Mouse (Mus musculus) hematopoietic stem cell, adult 5-6 weeks (primary cell): ENCODE measurements around the gene Cd47. TPM values are rescaled to one million over a fixed set of nuclear protein-coding genes. Genes with fewer than 3 reads are reported as not detected.

ENCODE experiments used
- ATAC-seq, 2 experiments: fragments of 125-278 bp in 1 of 2; replicated peaks in 1 of 2; 2 replicates each; pipeline ENCODE4 v1.8.0; 2016 to 2017; ENCODE audit warnings: inconsistent platforms in 2 of 2, mild to moderate bottlenecking in 2 of 2, moderate number of reproducible peaks in 2 of 2, low read depth in 1 of 2, moderate TSS enrichment in 1 of 2; ENCODE audit not compliant: low FRiP score in 2 of 2, poor library complexity in 2 of 2, severe bottlenecking in 2 of 2, insufficient read depth in 1 of 2, low TSS enrichment in 1 of 2
- total RNA-seq: library from RNA; stranded (forward); fragments of 172-1452, 232-1000 nt; gene quantifications from 2 replicates; pipeline ENCODE4 v1.2.3, GENCODE M21; 2017

Cd47 gene
- 146 and 222 TPM in 2 replicates for total RNA-seq

DNA sequence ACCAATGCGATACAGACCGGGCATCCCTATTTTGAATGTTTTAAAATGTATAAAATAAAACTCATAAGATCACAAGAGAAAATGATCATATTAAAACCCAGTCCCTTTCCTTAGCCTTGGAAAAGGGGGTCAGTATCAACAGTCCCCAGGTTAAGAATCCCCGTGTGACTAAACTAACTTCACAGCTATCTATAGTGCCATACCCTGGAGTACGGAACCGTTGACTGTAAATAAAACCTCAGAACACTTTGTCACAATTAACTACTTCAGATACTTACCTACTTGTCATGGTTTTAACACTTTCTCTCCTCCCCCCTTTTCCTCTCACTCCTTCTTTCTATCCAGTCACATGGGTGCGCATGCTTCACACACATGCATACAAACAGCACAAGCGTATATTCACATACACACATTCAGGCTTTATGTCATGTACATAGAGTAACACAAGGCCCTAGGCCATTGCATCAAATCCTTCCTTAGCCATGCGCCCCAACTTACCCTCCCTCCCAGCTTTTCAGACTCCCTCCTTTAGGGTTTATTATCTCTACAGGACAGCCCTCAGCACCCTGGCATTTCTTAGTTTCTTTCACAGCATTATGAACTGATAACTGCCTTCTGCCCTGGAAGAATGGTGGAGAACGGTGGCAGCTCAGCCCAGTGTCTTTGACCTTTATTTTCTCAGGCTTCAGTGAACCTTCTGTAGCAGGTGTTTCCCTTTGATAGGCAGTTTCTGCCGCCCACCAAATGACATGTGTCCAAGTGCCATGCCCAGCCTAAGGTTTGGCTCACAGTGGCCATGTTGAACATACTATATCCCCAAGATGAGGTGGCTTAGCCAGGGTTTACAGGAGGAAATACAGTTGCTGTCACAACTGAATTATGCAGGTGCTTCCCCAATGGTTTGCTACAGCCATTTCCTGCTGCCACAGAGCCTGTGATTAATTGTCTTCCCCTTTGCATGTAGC is at the start of gene Cd47:
TSS of gene Cd47 (plus strand) at position 937 of the 965 bp plus-strand sequence.
- peak; percentile 89 to 90 for ATAC-seq

DNA sequence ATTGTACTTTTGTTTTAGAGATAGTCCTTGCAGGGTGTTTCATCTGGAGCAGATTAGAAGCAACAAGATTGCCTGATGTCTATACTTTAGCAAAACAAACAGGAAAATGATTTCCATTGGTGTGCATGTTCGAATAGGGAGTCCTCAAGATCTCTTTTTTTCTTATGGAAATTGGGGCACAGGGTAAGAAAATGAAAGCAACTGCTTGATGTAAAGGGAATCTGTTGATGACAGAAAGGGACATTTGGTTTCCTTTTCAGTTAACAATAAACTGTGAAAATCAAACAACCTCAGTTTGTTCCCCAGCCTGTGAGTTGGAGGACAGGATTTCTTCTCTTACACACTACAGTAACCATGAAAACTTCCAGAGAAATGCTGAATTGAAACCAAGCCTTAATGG is 47.4 kb upstream of the Cd47 start:
- ATAC-seq = no peak

DNA sequence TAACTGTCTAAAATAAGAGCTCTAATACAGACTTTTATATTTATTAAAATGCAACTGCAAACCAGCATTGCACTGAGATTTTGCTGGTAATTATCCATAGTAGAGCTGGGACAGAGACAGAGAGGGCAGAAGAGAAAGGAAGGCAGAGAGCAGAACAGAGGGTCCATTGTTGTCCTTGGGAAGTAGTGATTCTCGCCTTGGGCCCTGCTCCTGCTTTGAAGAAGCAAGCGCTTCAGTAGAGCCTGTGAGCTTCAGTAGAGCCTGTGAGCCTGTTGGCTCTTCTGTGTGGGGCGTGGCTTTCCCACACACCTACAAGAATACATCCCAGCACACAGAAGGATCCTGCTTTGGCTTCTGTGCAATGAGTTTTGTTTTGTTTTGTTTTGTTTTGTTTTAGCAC is 47.0 kb upstream of the Cd47 start:
- no peak for ATAC-seq

DNA sequence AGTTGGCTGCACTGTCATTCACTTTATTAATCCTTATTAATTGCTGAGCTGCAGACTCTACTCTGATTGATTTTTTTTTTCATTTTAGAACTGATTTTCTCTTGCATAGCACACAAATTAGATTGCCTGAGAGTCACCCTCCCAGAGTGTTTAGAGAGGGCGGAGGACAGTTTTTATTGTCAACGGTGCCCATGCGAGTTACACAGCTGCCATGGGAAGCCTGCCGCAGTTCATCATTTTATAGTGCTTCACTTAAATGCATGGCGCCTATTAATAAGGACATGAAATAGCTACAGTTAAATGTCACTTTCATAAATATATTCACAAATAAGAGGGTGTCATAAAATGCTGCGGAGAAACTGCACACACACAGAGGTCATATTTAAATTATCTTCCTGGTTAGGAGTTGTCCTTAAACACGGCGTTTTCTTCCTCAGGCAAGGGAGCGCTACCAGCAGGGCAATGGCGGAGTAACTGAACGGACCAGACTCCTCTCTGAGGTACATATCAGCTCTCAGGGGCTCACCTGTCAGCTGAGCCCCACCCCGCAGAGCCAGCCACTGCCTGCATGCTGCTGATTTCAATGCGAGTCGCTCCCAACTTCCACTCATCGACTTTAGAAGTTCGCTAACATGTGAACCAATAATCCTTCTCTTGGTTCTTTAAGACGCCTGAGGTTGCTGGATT is 39.7 kb upstream of the Cd47 start:
- no peak for ATAC-seq

DNA sequence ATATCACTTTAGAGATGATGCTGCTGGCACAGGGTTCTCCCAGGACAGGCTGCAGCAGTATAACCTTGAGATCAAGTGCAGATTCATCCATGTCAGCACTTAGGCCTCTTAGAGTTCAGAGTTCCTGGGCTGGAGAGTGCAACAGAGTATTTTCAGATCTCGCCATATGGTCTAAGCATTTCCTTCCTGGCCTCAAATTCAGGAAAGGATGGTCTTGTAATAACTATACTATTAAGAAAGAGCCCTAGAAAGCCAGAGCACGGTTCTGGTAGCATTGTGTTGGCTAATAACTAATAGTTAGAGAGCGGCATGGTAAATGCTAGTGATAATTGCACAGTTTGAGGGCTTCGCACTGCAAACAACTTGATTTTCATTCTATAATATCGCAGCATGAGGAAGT is 38.4 kb upstream of the Cd47 start:
- ATAC-seq = peak in 1 of 2 experiments; percentile 53; a peak in 1 of 4 replicates

DNA sequence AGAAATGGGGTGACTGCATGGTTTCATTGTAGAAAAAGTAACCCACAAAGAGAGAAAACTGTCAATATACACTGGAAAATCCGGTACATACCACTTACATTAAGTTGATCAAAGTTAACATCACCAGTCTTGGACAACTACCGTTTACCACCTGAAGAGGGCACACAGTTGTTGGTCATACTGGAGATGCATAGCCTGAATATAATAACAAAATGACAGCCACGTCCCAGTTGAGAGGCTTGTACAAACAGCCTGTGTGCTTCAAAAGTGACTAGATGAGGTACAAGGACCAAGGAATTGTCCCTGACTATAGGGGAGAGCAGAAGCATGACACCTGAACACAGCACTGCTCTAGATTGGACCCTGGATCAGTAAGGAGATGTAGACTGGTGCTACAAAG is 34.0 kb upstream of the Cd47 start:
- ATAC-seq = peak; percentile 78 to 80

DNA sequence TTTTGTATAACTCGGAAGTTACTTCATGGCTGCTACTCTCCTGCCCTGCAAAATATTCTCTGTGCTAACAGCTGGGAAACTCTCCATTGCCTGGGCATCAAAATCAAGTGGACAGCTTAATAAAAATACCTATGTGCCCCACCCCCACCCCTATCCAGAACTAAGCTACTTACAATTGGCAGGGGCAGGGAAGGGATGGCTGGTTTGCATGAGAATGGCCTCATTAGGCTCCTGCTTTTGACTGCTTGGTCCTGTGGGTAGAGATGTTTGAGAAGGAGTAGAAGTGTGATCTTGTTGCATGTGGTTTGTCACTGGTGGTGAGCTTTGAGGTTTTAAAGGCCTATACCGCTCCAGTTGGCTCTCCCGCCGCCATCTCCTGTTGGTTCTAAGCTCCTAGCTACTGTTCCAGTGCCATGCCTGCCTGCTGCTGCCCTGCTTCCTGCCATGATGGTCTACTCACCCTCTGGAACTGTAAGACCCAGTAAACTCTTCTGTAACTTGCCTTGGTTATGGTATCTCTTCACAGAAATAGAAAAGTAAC is 31.8 kb upstream of the Cd47 start:
- no peak for ATAC-seq

DNA sequence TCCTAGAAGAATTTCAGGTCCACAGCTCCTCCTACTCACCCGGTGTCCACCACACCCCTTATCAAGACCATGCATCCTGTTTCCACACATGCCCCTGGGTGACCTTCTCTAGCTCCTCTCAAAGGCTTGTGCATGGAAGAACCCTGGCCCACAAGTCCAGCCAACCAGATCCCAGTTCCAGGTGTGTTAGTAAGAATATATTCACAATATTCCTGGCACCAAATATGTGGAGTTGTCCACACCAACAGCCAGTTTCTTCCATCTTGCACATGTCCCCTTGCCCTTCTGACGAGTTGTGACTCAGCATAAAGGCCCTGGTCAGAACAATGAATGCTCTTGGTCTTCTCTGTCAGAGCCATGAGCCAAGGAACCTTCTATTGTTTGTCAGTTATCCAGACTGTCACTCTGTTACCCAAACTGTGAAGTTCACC is 30.5 kb upstream of the Cd47 start:
- peak in 1 of 2 experiments; percentile 59; a peak in 1 of 4 replicates for ATAC-seq

DNA sequence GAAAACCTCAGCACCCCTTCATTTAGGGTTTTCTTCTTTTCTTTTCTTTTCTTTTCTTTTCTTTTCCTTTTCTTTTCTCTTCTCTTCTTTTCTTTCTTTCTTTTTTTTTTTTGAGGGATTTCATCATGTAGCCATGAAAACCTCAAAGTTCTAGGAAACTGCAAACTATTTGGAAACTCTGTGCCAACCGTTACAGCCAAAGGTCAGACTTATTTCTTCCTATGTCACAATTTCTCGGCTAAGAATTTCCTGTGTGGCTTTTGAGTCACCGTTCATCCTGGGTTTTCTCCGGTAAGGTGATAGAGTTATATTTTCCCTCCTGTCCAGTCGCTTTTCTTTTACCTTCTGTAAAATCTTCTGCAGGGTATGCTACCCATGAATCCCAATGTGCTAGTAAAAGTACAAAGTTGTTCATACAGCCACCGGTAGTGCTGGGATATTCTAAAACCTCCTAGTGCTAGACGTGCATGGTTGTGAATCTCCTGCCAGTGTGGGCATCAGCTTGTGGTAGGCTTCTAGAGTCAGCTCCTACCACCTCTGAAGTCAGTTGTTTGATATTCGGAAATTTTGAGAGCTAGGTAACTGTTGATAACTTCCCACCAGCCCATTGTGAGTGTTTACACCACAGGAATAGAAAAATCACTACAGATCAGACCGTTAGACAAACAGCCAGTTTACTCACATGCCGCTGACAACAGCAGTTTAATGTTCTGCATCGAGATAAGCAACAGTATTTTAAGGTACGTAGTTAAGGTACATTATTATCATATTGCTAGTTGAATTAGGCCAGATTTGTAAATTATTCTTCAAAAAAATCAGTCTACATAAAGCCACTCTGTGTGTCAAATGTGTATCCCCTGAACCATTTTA is 29.8 kb upstream of the Cd47 start:
- ATAC-seq = peak in 1 of 2 experiments; percentile 9; a peak in 1 of 4 replicates

DNA sequence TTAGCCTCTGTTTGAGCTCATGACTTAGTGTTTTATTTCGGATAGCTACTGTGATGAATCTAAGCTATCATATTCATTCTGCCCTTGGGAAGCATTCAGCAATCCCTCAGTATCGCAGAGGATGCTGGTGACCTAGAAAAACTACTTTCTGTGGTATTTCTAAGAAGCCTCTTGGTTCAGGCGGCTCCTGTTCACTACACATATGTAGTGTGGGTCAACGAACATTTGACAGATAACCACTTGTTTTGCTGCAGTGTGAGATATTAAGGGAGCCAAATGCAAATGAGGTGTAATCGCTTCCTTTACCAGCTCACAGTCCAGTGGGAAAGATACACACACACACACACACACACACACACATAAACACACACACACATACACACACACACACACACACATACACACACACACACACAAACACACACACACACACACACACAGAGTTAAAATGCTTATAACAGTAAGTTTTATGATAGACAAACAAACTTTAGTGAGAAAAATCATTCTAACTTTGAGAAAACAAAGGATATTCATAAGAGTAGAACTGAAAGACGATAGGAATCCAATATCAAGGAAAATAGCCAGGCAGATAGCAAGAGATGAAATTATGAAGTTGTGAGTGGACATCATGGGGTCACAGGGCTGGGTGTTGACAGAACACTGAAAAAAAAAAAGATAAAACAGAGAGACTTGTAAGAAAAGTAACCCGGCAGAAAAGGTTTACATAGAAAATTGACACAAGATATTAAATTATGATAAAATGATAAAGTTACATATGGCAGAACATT is 28.5 kb upstream of the Cd47 start:
- ATAC-seq = no peak

DNA sequence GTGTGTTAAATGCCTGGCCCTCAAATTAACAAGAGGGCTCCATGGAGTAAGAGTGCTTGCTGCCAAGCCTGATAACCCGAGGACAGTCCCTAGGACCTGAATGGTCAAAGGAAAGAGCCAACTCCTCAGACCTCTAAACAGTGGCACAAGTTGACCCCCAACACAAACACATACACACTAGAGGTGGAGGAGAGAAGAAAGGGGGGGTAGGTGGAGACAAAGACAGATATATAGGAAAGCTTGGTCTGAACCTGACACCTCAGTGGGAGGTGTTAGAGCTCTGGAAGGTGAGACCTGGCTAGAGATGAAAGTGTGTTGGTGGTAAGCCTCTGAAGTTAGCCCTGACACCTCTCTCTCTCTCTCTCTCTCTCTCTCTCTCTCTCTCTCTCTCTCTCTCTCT is 27.8 kb upstream of the Cd47 start:
- ATAC-seq = no peak

DNA sequence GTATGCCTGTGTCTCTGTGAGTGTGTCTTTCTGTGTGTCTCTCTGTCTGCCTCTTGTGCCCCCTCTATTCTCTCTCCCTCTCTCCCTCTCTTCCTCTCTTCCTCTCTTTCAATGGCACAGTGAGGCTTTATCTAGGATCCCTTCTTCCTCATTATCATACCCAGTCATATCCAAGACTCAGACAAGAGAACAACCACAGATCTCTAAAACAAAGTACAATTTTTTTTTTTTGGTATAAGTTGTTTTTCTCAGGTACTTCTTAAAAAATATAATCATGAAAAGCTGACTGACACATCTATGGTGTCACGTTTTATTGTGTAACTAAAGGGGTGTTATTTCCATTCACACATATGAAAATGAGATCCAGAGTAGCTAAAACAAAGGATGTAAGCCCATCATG is 27.3 kb upstream of the Cd47 start:
- ATAC-seq = no peak

DNA sequence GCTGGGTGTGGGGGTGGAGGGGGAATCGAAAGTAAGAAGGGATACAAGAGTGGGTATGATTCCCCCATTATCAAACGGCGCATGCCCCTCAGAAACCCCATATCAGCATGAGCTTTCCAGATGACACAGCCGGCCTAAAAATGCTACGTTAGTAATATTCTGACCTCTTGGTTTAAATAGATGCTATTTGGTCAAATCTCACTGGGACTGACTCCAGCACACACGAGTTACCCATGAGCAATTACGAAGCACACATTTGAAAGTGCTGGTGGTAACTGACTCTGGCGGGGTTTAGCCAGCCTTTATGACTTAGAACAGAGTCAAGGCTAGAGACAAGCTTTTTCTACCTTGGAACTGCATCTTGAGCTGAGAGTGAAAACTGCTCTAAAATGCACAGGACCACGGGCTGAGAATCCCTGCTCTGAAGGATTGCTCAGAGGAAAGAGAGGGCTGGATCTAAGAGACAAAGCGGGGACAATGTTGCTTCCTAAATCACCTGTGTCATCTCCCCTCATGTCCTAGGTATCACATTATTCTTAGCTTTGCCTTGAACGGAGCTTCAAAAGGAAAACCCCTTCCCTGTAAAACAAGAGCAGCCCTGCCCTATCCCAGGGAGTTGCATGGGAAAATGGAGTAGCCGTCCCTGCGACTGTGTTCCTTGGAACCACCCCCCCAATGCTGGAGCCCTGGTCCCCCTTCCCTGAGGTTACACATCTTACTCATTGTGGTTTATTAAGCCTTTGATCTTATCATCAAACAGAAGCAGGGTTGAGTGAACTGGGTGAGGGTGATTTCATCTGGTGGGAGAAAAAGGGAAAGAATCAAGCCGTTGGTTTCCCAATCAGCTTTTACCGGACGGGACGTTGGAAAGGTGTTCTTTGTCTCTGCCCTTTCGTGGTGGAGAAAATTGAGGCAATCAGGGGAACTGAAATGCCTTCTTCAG is 26.0 kb upstream of the Cd47 start:
- ATAC-seq = peak; percentile 42 to 47; a peak in 3 of 4 replicates

DNA sequence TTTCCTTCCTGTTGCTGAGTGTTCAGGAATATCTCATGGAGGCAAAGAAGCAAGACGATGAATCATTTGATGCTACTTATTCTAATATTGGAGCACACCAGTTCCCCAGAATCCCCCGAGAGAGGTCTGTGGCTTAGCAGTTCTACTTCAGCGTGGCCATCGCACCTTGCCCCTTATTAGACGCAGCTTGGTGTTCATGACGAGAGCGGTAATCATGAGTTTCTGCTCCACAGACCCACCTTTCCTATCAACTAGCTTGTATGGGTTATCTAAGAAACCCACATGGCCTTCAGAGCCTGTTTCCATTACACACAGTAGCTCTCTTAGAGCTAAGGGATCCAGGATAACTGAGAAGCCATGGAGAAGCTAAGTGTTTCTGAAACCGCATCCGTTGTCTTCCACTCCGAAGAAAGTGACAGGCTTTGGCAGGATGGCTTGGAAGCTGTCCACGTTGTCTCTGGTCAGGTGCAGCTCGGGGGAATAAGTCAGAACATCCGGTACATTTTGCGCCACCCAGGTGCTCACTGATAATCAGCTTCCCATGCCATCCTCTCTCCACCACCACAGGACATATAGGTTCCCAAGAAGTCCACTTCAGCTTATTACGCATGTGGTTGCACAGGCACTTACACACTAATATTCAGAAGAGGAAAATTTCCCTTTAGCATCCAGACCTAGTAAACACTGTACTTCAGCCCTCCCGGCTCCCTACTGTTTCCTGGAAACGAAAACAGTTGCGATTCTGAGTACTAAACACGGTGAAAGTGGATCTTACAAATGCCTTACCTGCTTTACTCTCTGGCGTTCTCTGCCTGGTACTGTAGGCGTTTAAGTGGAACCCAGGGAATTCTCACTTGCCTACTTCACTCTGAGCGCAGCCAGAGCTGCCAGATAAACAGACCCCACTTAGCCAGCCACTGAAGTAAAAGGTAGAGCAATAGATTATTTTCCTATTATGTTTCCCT is 25.0 kb upstream of the Cd47 start:
- ATAC-seq = peak in 1 of 2 experiments; percentile 19; a peak in 1 of 4 replicates

DNA sequence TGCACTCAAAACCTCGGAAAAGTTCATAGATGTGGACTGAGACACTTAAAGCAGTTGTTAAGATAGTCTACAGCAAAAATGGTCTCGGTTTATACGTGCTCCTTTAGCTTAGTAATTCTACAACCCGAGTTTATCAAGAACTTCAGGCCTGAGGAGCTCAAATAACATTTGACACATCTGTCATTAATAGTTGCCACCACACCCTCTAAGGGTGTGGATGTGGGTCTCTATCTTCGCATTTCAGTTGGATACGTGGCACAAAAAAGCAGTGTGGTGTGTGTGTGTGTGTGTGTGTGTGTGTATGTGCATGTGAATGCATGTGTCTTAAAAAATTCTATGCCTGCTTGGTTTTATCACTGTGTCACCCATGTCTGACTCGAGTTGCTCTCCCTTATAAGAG is 23.4 kb upstream of the Cd47 start:
- ATAC-seq = no peak
